Mouse (Mus musculus) CH12.LX (cell line): ENCODE results near the gene Lrrc3c. TPM values are rescaled to one million over a fixed set of nuclear protein-coding genes. Genes with fewer than 3 reads are reported as not detected.

ENCODE experiments used
- DNase-seq: peaks from one replicate; pipeline ENCODE4 v3.0.0-alpha.2; 2013; ENCODE audit errors: extremely low read depth
- H3K27ac ChIP-seq: 2 replicates; pipeline ENCODE4 v1.5.1; 2012; ENCODE audit warnings: low read depth, mild to moderate bottlenecking, control low read depth, moderate library complexity; ENCODE audit not compliant: insufficient read depth
- H3K27me3 ChIP-seq: replicated peaks from 2 replicates; pipeline ENCODE3; 2012; ENCODE audit warnings: inconsistent platforms
- H3K36me3 ChIP-seq, 2 experiments: replicated peaks in 1 of 2; 2 replicates each; pipeline versions ENCODE3 to v1.6.1; 2012; ENCODE audit warnings: inconsistent platforms in 1 of 2, low read length in 1 of 2, mild to moderate bottlenecking in 1 of 2, mixed read lengths in 1 of 2, moderate library complexity in 1 of 2; ENCODE audit not compliant: control insufficient read depth in 1 of 2, insufficient read depth in 1 of 2
- H3K4me1 ChIP-seq, 2 experiments: 2 replicates each; pipeline ENCODE4 v1.6.1; 2012; ENCODE audit warnings: inconsistent platforms in 1 of 2, moderate library complexity in 1 of 2; ENCODE audit not compliant: insufficient read depth in 2 of 2, control insufficient read depth in 1 of 2
- H3K4me2 ChIP-seq: 2 replicates; pipeline ENCODE4 v1.6.1; 2012; ENCODE audit warnings: low read depth, mild to moderate bottlenecking, control low read depth; ENCODE audit not compliant: poor library complexity, insufficient read depth, severe bottlenecking
- H3K4me3 ChIP-seq, 3 experiments: fragments of 150-350 bp in 1 of 3; sonication (generic) in 1 of 3; replicated peaks in 1 of 3; 2 replicates each; pipeline versions ENCODE3 to v1.5.1; 2011 to 2012; ENCODE audit warnings: low read depth in 2 of 3, low read length in 2 of 3, mild to moderate bottlenecking in 2 of 3, moderate library complexity in 2 of 3, control low read depth in 1 of 3, improper control_type of control experiment in 1 of 3, inconsistent platforms in 1 of 3, mixed read lengths in 1 of 3; ENCODE audit not compliant: poor library complexity in 1 of 3
- H3K79me2 ChIP-seq: replicated peaks from 2 replicates; pipeline ENCODE4 v1.6.1; 2012; ENCODE audit warnings: mild to moderate bottlenecking, moderate library complexity; ENCODE audit not compliant: control insufficient read depth, poor library complexity, insufficient read depth, severe bottlenecking; ENCODE audit errors: extremely low read depth
- H3K9ac ChIP-seq: 2 replicates; pipeline ENCODE4 v1.6.1; 2012; ENCODE audit warnings: low read depth, mild to moderate bottlenecking, control low read depth, moderate library complexity; ENCODE audit not compliant: insufficient read depth
- H3K9me3 ChIP-seq: replicated peaks from 2 replicates; pipeline ENCODE3; 2012; ENCODE audit warnings: low read length, inconsistent platforms, mixed read lengths
- BHLHE40 ChIP-seq: IDR thresholded peaks from 2 replicates; pipeline ENCODE4 v1.6.1; 2011; ENCODE audit warnings: mild to moderate bottlenecking, low read depth, low read length, improper control_type of control experiment
- CHD1 ChIP-seq: IDR thresholded peaks from 2 replicates; pipeline ENCODE4 v1.6.1; 2012; ENCODE audit warnings: low read depth, low read length, improper control_type of control experiment, inconsistent platforms
- CHD2 ChIP-seq: IDR thresholded peaks from 2 replicates; pipeline ENCODE4 v1.6.1; 2011; ENCODE audit warnings: low read length, improper control_type of control experiment
- E2F4 ChIP-seq: IDR thresholded peaks from 2 replicates; pipeline ENCODE4 v1.6.1; 2011; ENCODE audit warnings: low read depth, low read length, improper control_type of control experiment; ENCODE audit not compliant: insufficient replicate concordance
- ELF1 ChIP-seq: IDR thresholded peaks from 2 replicates; pipeline ENCODE4 v1.6.1; 2014; ENCODE audit warnings: low read depth, mild to moderate bottlenecking, inconsistent platforms, low read length, improper control_type of control experiment
- EP300 ChIP-seq: IDR thresholded peaks from 2 replicates; pipeline ENCODE4 v1.6.1; 2011; ENCODE audit warnings: low read length, improper control_type of control experiment
- ETS1 ChIP-seq: conservative IDR thresholded peaks from 2 replicates; pipeline ENCODE4 v1.6.1; 2012; ENCODE audit warnings: low read depth, mild to moderate bottlenecking, inconsistent platforms, low read length, improper control_type of control experiment, moderate library complexity
- IRF4 ChIP-seq: IDR thresholded peaks from 2 replicates; pipeline ENCODE4 v1.6.1; 2014; ENCODE audit warnings: low read depth, mild to moderate bottlenecking, inconsistent platforms, low read length, improper control_type of control experiment
- JUN ChIP-seq: IDR thresholded peaks from 2 replicates; pipeline ENCODE4 v1.6.1; 2011; ENCODE audit warnings: low read depth, mild to moderate bottlenecking, low read length, improper control_type of control experiment, moderate library complexity; ENCODE audit not compliant: insufficient read depth
- JUND ChIP-seq: conservative IDR thresholded peaks from 2 replicates; pipeline ENCODE4 v1.6.1; 2011; ENCODE audit warnings: low read depth, low read length, improper control_type of control experiment
- KAT2A ChIP-seq: IDR thresholded peaks from 2 replicates; pipeline ENCODE4 v1.6.1; 2012; ENCODE audit warnings: low read length, improper control_type of control experiment, inconsistent platforms; ENCODE audit not compliant: insufficient replicate concordance
- MAFK ChIP-seq: IDR thresholded peaks from 2 replicates; pipeline ENCODE4 v1.6.1; 2011; ENCODE audit warnings: low read length, improper control_type of control experiment; ENCODE audit not compliant: insufficient replicate concordance
- MAX ChIP-seq: IDR thresholded peaks from 2 replicates; pipeline ENCODE4 v1.6.1; 2011; ENCODE audit warnings: low read length, improper control_type of control experiment
- MXI1 ChIP-seq: IDR thresholded peaks from 2 replicates; pipeline ENCODE4 v1.6.1; 2011; ENCODE audit warnings: mild to moderate bottlenecking, low read depth, low read length, improper control_type of control experiment
- MYC ChIP-seq: IDR thresholded peaks from 2 replicates; pipeline ENCODE4 v1.6.1; 2011; ENCODE audit warnings: low read depth, mild to moderate bottlenecking, improper control_type of control experiment, low read length
- PAX5 ChIP-seq: IDR thresholded peaks from 2 replicates; pipeline ENCODE4 v1.6.1; 2012; ENCODE audit warnings: low read length, inconsistent platforms, mixed read lengths
- POLR2A ChIP-seq: IDR thresholded peaks from 2 replicates; pipeline ENCODE4 v1.6.1; 2011; ENCODE audit warnings: low read depth, mild to moderate bottlenecking, improper control_type of control experiment, low read length
- POLR2AphosphoS2 ChIP-seq: IDR thresholded peaks from 2 replicates; pipeline ENCODE4 v1.6.1; 2011; ENCODE audit warnings: low read depth, low read length, improper control_type of control experiment
- SIN3A ChIP-seq: IDR thresholded peaks from 2 replicates; pipeline ENCODE4 v1.6.1; 2012; ENCODE audit warnings: low read length, improper control_type of control experiment, inconsistent platforms
- SMC3 ChIP-seq: IDR thresholded peaks from 2 replicates; pipeline ENCODE4 v1.6.1; 2011; ENCODE audit warnings: low read depth, low read length, improper control_type of control experiment
- TCF12 ChIP-seq: IDR thresholded peaks from 2 replicates; pipeline ENCODE4 v1.6.1; 2014; ENCODE audit warnings: low read depth, mild to moderate bottlenecking, inconsistent platforms, low read length, improper control_type of control experiment
- UBTF ChIP-seq: IDR thresholded peaks from 2 replicates; pipeline ENCODE4 v1.6.1; 2012; ENCODE audit warnings: low read depth, mild to moderate bottlenecking, inconsistent platforms, low read length, improper control_type of control experiment, moderate library complexity
- ZC3H11A ChIP-seq: IDR thresholded peaks from 2 replicates; pipeline ENCODE4 v1.6.1; 2012; ENCODE audit warnings: low read depth, mild to moderate bottlenecking, inconsistent platforms, low read length, improper control_type of control experiment
- ZMIZ1 ChIP-seq: IDR thresholded peaks from 2 replicates; pipeline ENCODE4 v1.6.1; 2012; ENCODE audit warnings: low read depth, mild to moderate bottlenecking, inconsistent platforms, low read length, improper control_type of control experiment
- ZNF384 ChIP-seq: IDR thresholded peaks from 2 replicates; pipeline ENCODE4 v1.6.1; 2012; ENCODE audit warnings: low read depth, low read length, improper control_type of control experiment, inconsistent platforms
- dilution Hi-C: fragments of 300-500 bp; cut with MboI; formaldehyde crosslinking; loops from 2 replicates; pipeline ENCODE4 v1.14.3; 2020; ENCODE audit warnings: low sequenced_read_pairs; ENCODE audit not compliant: extremely low pct_unique_long_range_greater_than_20kb, extremely low pct_ligation_motif_present
- in situ Hi-C: fragments of 300-500 bp; cut with MboI; formaldehyde crosslinking; loops from 3 replicates; pipeline ENCODE4 v1.14.3; 2019; ENCODE audit warnings: low sequenced_read_pairs, low pct_ligation_motif_present, low pct_unique_long_range_greater_than_20kb, mixed read lengths
- polyA plus RNA-seq: library from polyadenylated mRNA; unstranded; fragments of >175 nt; gene quantifications from 2 replicates; pipeline ENCODE4 v1.2.1, GENCODE M21; 2012; ENCODE audit warnings: low read depth; ENCODE audit not compliant: insufficient read length
- total RNA-seq, 2 experiments: library from RNA; depleted of rRNA; stranded (reverse); fragments of 300-350 nt in 1 of 2; fragments of >200 nt in 1 of 2; gene quantifications; 2 replicates each; pipeline ENCODE4 v1.2.3; 2012 to 2014

The Lrrc3c gene
- total and polyA plus RNA-seq, 3 experiments: not detected

GRCm38 (mm10) chr11:98577776-98578175 is 20.3 kb upstream of the Lrrc3c start:
- no peak for DNase-seq
- no peak for TF ChIP-seq CHD2
- TF ChIP-seq SMC3: no peak
- no peak for TF ChIP-seq ZC3H11A
- no peak for TF ChIP-seq POLR2A
- TF ChIP-seq MAX: no peak
- TF ChIP-seq E2F4: no peak
- no peak for TF ChIP-seq SIN3A
- no peak for TF ChIP-seq EP300
- TF ChIP-seq JUN: no peak
- TF ChIP-seq MXI1: no peak
- TF ChIP-seq POLR2AphosphoS2: no peak
- TF ChIP-seq MAFK: no peak
- TF ChIP-seq CHD1: no peak
- TF ChIP-seq IRF4: no peak
- TF ChIP-seq ETS1: no peak
- no peak for TF ChIP-seq MYC
- TF ChIP-seq UBTF: no peak
- TF ChIP-seq, all 38 proteins: peak for 0
- peaks cover 23 to 34% of the 10 kb centered on the region in 2 experiments for H3K36me3 ChIP-seq
- H3K9ac ChIP-seq: no peak overlapping the region
- H3K27me3 ChIP-seq: no peaks in the 10 kb centered on the region
- no peaks in the 10 kb centered on the region for H3K79me2 ChIP-seq
- no peak overlapping the region for H3K27ac ChIP-seq
- peaks cover 0 to 7% of the 10 kb centered on the region in 2 experiments; a peak in 2 of 4 replicates for H3K4me1 ChIP-seq
- H3K4me3 ChIP-seq: no peak overlapping the region
- no peak overlapping the region for H3K4me2 ChIP-seq
- peaks cover 2% of the 10 kb centered on the region for H3K9me3 ChIP-seq
- dilution Hi-C loops: no loop called here
- in situ Hi-C loops: no loop called here

GRCm38 (mm10) chr11:98580301-98581121 is 17.6 kb upstream of the Lrrc3c start:
- no peak for DNase-seq
- Histone ChIP-seq H3K27me3 (no peaks in the 10 kb centered on the region), H3K27ac (no peak overlapping the region), H3K9ac (no peak overlapping the region), H3K4me2 (no peak overlapping the region), H3K4me1 (peaks cover 11 to 22% of the 10 kb centered on the region in 2 experiments), H3K9me3 (peaks cover 2% of the 10 kb centered on the region), H3K4me3 (no peak overlapping the region), H3K79me2 (peaks cover 5% of the 10 kb centered on the region), H3K36me3 (peaks cover 35 to 58% of the 10 kb centered on the region in 2 experiments)
- TF ChIP-seq MAFK: no peak
- TF ChIP-seq E2F4: no peak
- no peak for TF ChIP-seq JUND
- TF ChIP-seq JUN: no peak
- no peak for TF ChIP-seq BHLHE40
- no peak for TF ChIP-seq ZNF384
- TF ChIP-seq POLR2A: no peak
- TF ChIP-seq ELF1: no peak
- no peak for TF ChIP-seq PAX5
- TF ChIP-seq MXI1: no peak
- no peak for TF ChIP-seq CHD1
- TF ChIP-seq UBTF: no peak
- TF ChIP-seq MYC: no peak
- TF ChIP-seq ETS1: no peak
- TF ChIP-seq SMC3: no peak
- no peak for TF ChIP-seq SIN3A
- TF ChIP-seq TCF12: no peak
- no peak for TF ChIP-seq ZMIZ1
- no peak for TF ChIP-seq CHD2
- TF ChIP-seq KAT2A: no peak
- in situ Hi-C loops: no loop called here
- dilution Hi-C loops: no loop called here
